Mouse (Mus musculus) left cerebral cortex, adult 2 months (tissue): ENCODE measurements at regions not wholly inside any gene's neighbourhood (a gene's known extent, or its start where the extent isn't known, plus 50 kb on each side); places are given as distances from the start of the nearest gene placed in this dataset.

Experiments used
- DNase-seq, 2 experiments: peaks; one replicate each; pipeline ENCODE4 v3.0.0; 2021 to 2022; ENCODE audit warnings: low spot score in 2 of 2, mixed read lengths in 1 of 2; ENCODE audit errors: extremely low spot score in 1 of 2
- H3K27ac ChIP-seq: fragments of 200-600 bp; 2 replicates; pipeline ENCODE4 v1.8.1; 2022
- H3K4me3 ChIP-seq: fragments of 200-600 bp; 2 replicates; pipeline ENCODE4 v1.8.1; 2022
- CTCF ChIP-seq: fragments of 200-600 bp; IDR thresholded peaks from 2 replicates; pipeline ENCODE4 v1.8.1; 2022; ENCODE audit warnings: antibody characterized with exemption, mild to moderate bottlenecking, moderate library complexity
- intact Hi-C: fragments of 180-260 bp; cut with DNase I; formaldehyde crosslinking; loops from one replicate; pipeline ENCODE4 v1.15.1; 2025

DNA sequence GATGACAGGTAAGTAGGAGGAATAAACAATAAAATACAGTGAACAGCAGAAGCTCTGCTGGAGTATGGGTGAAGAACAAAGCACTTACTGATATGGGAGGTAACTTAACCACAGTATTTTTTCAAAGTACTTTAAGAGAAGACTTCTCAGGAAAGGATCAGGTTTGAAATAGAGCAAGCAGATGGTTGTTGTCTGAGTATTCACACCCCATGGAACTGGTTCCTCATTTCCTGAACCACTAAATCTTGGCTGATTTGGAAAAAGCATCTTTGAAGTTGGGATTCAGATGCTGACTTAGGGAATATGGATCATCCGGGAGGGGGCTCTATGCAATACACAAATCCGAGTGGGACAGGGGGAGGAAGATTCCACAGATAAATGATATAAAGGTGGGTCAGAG lies 3930.7 kb downstream of the 9330182O14Rik start:
- intact Hi-C loops, result no loop called here
- Histone ChIP-seq H3K27ac (no peak overlapping the region), H3K4me3 (no peak overlapping the region)
- TF ChIP-seq CTCF, result no peak
- no peak for DNase-seq

DNA sequence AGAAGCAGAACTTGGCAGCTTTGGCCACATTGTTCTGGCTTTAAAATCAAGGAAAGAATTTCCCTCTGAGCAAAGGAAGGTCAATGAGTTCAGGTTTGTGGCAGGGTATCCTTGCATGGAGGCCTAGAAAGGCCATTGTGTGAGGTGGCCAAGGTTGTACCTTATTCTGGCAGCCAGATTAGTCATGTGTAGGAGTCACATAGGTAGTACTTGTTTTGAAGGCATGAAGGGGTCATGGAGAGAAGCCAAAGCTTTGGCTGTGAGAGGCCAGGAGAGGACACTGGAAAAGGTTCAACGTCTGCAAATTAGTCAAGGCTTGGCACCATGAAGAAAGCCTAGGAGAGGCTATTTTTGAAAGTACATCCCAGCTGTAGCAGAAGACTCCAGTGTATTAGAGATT lies 3949.5 kb downstream of the 9330182O14Rik start:
- intact Hi-C loops, result no loop called here
- TF ChIP-seq CTCF, result no peak
- no peak for DNase-seq
- no peak overlapping the region for H3K27ac ChIP-seq
- H3K4me3 ChIP-seq, result no peak overlapping the region

DNA sequence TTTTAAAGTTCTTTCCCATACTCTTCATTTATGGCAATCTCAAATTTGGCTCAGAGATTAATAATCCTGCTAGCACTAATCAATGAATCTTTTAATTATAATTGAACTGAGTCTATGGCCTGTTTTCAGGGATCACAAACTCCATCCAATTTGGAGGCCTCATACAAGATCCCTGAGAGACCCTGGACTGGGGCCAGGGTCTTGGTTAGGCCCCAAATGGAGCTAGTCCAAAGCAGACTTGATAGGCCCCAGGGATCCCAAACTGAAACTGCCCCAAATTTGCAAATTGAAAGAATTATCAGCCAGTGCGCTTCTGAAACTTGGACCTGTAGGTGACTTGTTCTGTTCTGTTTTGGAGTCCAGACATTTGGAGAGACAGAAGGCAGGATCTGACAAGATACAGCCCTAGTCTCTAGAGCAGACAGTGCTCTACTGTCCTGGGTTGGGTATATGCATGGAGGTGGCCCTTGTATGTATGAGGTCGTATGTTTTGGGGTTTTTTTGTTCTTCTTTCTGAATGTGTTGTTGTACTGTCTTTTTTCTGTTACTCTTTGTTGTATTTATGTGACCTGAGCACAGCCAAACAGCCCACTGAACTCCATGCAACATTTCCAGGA lies 3978.3 kb downstream of the 9330182O14Rik start:
- TF ChIP-seq CTCF, result no peak
- DNase-seq, result no peak
- intact Hi-C loops, result no loop called here
- no peak overlapping the region for H3K4me3 ChIP-seq
- H3K27ac ChIP-seq, result no peak overlapping the region

DNA sequence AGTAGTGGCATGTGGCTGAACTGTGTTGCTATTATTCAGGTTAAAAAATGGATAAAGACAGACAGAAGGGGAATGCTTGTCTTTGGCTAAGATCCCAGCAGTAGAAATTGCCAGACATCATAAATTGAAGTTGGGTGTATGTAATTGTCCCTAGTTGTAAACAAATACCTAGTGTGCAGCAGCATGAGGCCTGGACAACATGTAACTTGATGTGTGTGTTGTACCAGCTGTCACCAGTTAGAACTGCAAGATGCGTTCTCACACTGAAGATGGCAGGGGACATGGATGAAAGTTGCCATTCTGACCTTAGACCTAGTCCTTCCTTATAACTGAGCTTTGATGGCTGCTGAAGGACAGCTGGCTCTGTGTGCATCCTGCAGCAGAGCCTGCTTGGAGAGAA lies 4000.0 kb downstream of the 9330182O14Rik start:
- TF ChIP-seq CTCF, result no peak
- DNase-seq, result no peak
- intact Hi-C loops, result no loop called here
- Histone ChIP-seq H3K27ac (no peak overlapping the region), H3K4me3 (no peak overlapping the region)
